Mouse (Mus musculus): ENCODE measurements around the gene Gpc5.
A peak's percentile ranks its signal among the peaks of the same experiment; 100 is the strongest.

The Gpc5 gene

GRCm38 (mm10) chr14:116317491-116317890 lies 1225.5 kb downstream of the Gpc5 start:
- no peak for DNase-seq (ENCODE audit: low spot score)

- no peak for DNase-seq (ENCODE audit: low spot score)
Observed at GRCm38 (mm10) chr14:116336182-116336581, 1244.2 kb downstream of the Gpc5 start.

- no peak for DNase-seq (ENCODE audit: low spot score)
Observed at GRCm38 (mm10) chr14:116338395-116338794, 1246.4 kb downstream of the Gpc5 start.

- DNase-seq (ENCODE audit: low spot score) = no peak
Observed at GRCm38 (mm10) chr14:116348560-116348959, 1256.5 kb downstream of the Gpc5 start.

GRCm38 (mm10) chr14:116384602-116385001 lies 1292.6 kb downstream of the Gpc5 start:
- DNase-seq (ENCODE audit: low spot score) = no peak

DNA sequence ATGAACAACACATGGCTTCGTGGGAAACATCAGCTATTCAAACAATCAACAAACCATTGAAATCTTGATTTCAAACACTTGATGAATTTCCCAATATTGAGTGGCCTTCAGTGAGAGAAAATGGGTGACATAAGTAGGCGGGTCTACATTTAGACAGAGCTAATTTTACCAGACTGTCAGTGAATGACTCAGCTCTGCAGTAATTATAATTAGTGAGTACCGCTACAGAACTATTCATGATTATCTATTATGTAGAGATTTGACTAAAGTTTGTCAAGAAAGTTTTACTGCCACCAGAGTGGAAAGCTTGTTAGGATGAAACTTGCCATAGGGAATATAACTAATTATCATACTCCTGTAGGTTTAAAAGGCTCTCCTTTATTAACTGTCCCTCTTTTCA lies 1323.5 kb downstream of the Gpc5 start:
- DNase-seq (ENCODE audit: low spot score) = no peak

DNA sequence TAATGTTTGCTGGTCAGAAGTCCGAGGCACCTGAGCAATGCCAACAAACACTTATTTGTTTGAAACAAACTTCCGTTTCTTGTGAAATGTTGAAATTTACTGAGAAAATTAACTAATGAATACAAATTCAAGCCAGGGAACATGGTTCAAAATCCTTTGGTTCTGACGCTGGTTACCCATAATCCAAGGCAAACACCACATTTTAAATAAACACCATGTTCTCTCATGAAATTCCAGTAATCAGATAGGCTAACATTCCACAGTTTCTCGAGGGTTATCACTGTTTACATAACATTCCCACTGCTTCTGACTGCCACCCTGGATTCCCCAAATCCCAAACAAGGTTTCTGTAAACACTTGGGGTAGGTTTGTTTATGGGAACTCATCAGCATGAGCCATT lies 1356.2 kb downstream of the Gpc5 start:
- DNase-seq (ENCODE audit: low spot score) = no peak

GRCm38 (mm10) chr14:116453356-116453755 lies 1361.3 kb downstream of the Gpc5 start:
- no peak for DNase-seq (ENCODE audit: low spot score)

GRCm38 (mm10) chr14:116456211-116456610 lies 1364.2 kb downstream of the Gpc5 start:
- DNase-seq (ENCODE audit: low spot score) = no peak

GRCm38 (mm10) chr14:116473378-116474179 lies 1381.6 kb downstream of the Gpc5 start:
- no peak for DNase-seq (ENCODE audit: low spot score)

GRCm38 (mm10) chr14:116494285-116494850 lies 1402.4 kb downstream of the Gpc5 start:
- no peak for DNase-seq (ENCODE audit: low spot score)

- no peak for DNase-seq (ENCODE audit: low spot score)
Observed at GRCm38 (mm10) chr14:116538216-116538615, 1446.2 kb downstream of the Gpc5 start.

DNA sequence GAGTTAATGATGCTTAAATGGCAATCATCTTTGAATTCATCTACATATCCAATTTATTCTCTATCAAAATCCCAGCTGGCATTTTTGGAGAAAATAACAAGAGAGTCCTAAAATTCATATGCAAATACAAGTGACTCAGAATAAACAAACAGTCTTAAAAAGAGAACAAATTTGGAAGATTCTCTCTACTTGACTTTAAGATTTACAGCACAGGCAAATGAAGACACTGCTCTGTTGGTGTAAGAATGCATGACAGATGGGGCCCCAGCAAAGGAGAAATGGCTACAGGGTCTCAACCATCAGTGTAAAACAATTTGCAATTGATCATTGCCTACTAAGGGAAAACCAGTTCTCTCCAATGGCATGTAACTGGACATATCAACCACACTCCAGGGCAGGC lies 1451.7 kb downstream of the Gpc5 start:
- no peak for DNase-seq (ENCODE audit: low spot score)

- no peak for DNase-seq (ENCODE audit: low spot score)
Observed at GRCm38 (mm10) chr14:116551401-116551800, 1459.4 kb downstream of the Gpc5 start.

GRCm38 (mm10) chr14:116553316-116553715 lies 1461.3 kb downstream of the Gpc5 start:
- no peak for DNase-seq (ENCODE audit: low spot score)

DNA sequence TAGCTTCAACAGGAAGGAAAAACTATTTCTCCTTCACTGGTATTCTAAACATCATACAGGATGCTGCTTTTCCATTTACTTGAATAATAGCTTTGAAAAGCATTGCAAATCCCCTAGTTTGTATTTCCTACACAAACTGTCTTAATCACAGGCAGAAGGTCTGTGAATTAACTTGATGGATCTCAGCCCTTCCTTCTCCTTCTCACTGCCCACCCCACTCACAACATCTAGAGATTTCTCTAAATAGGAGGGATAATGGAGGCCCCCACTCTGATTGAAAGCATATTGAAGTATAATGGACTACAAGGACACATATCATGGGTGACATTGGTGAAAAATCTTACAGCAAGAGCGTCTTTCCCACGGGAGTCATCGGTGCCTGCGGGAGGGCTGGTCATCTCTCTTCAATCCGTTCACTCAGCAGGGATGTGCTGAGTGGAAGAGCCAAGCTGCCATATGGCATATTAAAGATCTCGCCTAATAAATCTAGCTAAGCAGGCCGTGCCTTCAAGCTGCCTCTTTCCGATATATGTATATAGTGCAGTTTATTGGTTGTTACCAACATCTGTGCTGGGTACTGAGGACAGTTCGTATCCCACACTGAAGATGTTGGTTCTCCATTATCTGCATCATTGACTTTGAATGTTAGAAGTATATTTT lies 1466.3 kb downstream of the Gpc5 start:
- DNase-seq (ENCODE audit: low spot score) = no peak

DNA sequence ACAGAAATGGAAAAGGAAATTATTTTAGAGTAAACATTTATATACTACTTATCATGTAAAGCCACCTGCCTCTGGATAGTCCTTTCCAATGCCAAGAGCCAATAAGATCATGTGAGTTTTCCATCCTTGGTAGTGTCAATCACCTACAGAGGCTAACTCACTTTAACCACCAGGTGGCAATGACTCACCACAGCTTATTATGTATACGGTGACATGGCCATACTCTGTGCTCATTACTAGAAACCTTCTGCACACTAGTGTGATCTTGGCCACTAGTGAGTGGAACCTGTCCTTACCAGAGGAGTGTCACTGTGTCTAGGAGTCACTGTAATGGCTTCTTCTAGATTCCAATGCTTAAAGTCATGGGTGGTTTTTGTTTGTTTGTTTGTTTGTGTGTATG lies 1468.0 kb downstream of the Gpc5 start:
- DNase-seq (ENCODE audit: low spot score) = peak; percentile 37

Measured in MN1 (cell line).